ENCODE assay signal across 8 mouse cellular contexts in genomic region chr5:23676156-23677071, GRCm38 (mm10). TPM values are rescaled to one million over a fixed set of nuclear protein-coding genes. Genes with fewer than 3 reads are reported as not detected.
A peak's percentile ranks its signal among the peaks of the same experiment; 100 is the strongest.
DNase-seq lines count a peak whose midpoint lies in the region; ATAC-seq and TF ChIP-seq lines count a peak whose summit lies in the region.

No protein-coding gene starts in this region.

- TF ChIP-seq CTCF in kidney, postnatal 0 days (IDR thresholded peaks at IDR 0.05; ENCODE audit: low read depth) = no peak
- TF ChIP-seq CTCF in liver, postnatal 0 days (IDR thresholded peaks at IDR 0.05; ENCODE audit: low read depth) = no peak

- no peak; the same call in 1 of the 2 replicates for ATAC-seq in kidney, postnatal 0 days (replicated peaks; ENCODE audit: low FRiP score, low read depth)
- ATAC-seq in liver, postnatal 0 days = peak; percentile 9; the same call in 1 of the 2 replicates

- no peaks in the 10 kb centered on the region for H3K27me3 ChIP-seq in heart, embryonic 10.5 days (ENCODE audit: insufficient read depth, poor library complexity, severe bottlenecking)
- no peaks in the 10 kb centered on the region for H3K27me3 ChIP-seq in kidney, postnatal 0 days (ENCODE audit: insufficient read depth, low read length)
- peaks cover 14% of the 10 kb centered on the region for H3K27me3 ChIP-seq in liver, postnatal 0 days (ENCODE audit: insufficient read depth, low read length)

- no peaks in the 10 kb centered on the region for H3K9me3 ChIP-seq in heart, embryonic 10.5 days
- no peaks in the 10 kb centered on the region for H3K9me3 ChIP-seq in kidney, postnatal 0 days (replicated peaks; ENCODE audit: low read length)
- no peaks in the 10 kb centered on the region for H3K9me3 ChIP-seq in liver, postnatal 0 days (ENCODE audit: low read length)

- H3K4me2 ChIP-seq in kidney, postnatal 0 days (ENCODE audit: low read length) = peak overlapping the region; percentile 99
- peak overlapping the region; percentile 99 for H3K4me2 ChIP-seq in liver, postnatal 0 days (ENCODE audit: low read depth, low read length)

- no peak for TF ChIP-seq EP300 in liver, postnatal 0 days (IDR thresholded peaks at IDR 0.05; ENCODE audit: low read depth)

- peak; percentile 28 for DNase-seq in urinary bladder, adult 2 months (ENCODE audit: low spot score)
- DNase-seq in urinary bladder, postnatal 10 days (ENCODE audit: low spot score) = no peak
- DNase-seq in cerebellum, adult 8-10 months = peak; percentile 44
- peak; percentile 81 for DNase-seq in heart, embryonic 10.5 days (ENCODE audit: low spot score)
- peak; percentile 61 for DNase-seq in kidney, postnatal 0 days (ENCODE audit: low spot score)
- no peak for DNase-seq in liver, postnatal 0 days
- peak; percentile 34 for DNase-seq in ovary, postnatal 14 days (ENCODE audit: low spot score)
- DNase-seq in thymus, postnatal 4 days = no peak

- H3K36me3 ChIP-seq in heart, embryonic 10.5 days = no peaks in the 10 kb centered on the region
- no peaks in the 10 kb centered on the region for H3K36me3 ChIP-seq in kidney, postnatal 0 days (ENCODE audit: insufficient read depth, low read length)
- no peaks in the 10 kb centered on the region for H3K36me3 ChIP-seq in liver, postnatal 0 days (replicated peaks; ENCODE audit: insufficient read depth, low read length)

- WGBS in heart, embryonic 10.5 days = 7% methylated on average over 41 of the region's 41 CpGs
- WGBS in kidney, postnatal 0 days = 10% methylated on average over 39 of the region's 41 CpGs
- 17% methylated on average over 19 of the region's 41 CpGs for WGBS in liver, postnatal 0 days (ENCODE audit: insufficient replicate concordance)

- peak overlapping the region; percentile 97 for H3K4me3 ChIP-seq in heart, embryonic 10.5 days
- peak overlapping the region; percentile 96 for H3K4me3 ChIP-seq in kidney, postnatal 0 days (replicated peaks; ENCODE audit: low read depth, low read length)
- H3K4me3 ChIP-seq in liver, postnatal 0 days (ENCODE audit: low read depth, low read length) = peak overlapping the region; percentile 79

- peak overlapping the region; percentile 92 for H3K27ac ChIP-seq in heart, embryonic 10.5 days
- H3K27ac ChIP-seq in kidney, postnatal 0 days = peak overlapping the region; percentile 64
- H3K27ac ChIP-seq in liver, postnatal 0 days (ENCODE audit: low read depth) = no peak overlapping the region

- H3K4me1 ChIP-seq in heart, embryonic 10.5 days = no peaks in the 10 kb centered on the region
- H3K4me1 ChIP-seq in kidney, postnatal 0 days (replicated peaks; ENCODE audit: insufficient read depth, low read length) = no peaks in the 10 kb centered on the region
- H3K4me1 ChIP-seq in liver, postnatal 0 days (ENCODE audit: insufficient read depth) = peaks cover 3% of the 10 kb centered on the region; the same call in 1 of the 2 replicates

- H3K9ac ChIP-seq in kidney, postnatal 0 days (ENCODE audit: low read depth, low read length) = peak overlapping the region; percentile 74
- H3K9ac ChIP-seq in liver, postnatal 0 days (replicated peaks) = peak overlapping the region; percentile 61

RNA-seq across cellular contexts. Expression of gene Srpk2, which starts 8.0 kb away (rescaled TPM):
- polyA plus RNA-seq in urinary bladder, adult 2 months (2012; rRNA removed) = 27.4 and 31.0 TPM in 2 replicates
- polyA plus RNA-seq in heart, embryonic 10.5 days (2016; fragmentation: Nextera tagmentation; extraction: Ambion mirVana) = 42.8 and 44.9 TPM in 2 replicates
- polyA plus RNA-seq in kidney, postnatal 0 days (2015; fragmentation: Nextera tagmentation; extraction: Ambion mirVana) = 41.9 and 46.5 TPM in 2 replicates
- polyA plus RNA-seq in liver, postnatal 0 days (2015; fragmentation: Nextera tagmentation; extraction: Ambion mirVana) = 9.6 and 10.9 TPM in 2 replicates

Comparison
In these comparisons a context has a peak if more than half of its experiments do, and no peak if none do; other contexts are left out.
1. DNase-seq: peak in urinary bladder, adult 2 months (single experiment), cerebellum, adult 8-10 months (single experiment), heart, embryonic 10.5 days (single experiment), kidney, postnatal 0 days (single experiment) and ovary, postnatal 14 days (single experiment); none in urinary bladder, postnatal 10 days (single experiment), liver, postnatal 0 days (single experiment) and thymus, postnatal 4 days (single experiment).
2. Peak in every context shown above with its lines, with median percentiles within 50 percentile points of each other: H3K4me3 ChIP-seq.